Mouse (Mus musculus) limb, embryonic 10.5 days (tissue): ENCODE data around the gene Adat2. TPM values are rescaled to one million over a fixed set of nuclear protein-coding genes. Genes with fewer than 3 reads are reported as not detected.

Experiments
- DNase-seq: peaks from one replicate; pipeline ENCODE4 v3.0.0-alpha.2; 2017; ENCODE audit warnings: low spot score
- H3K27ac ChIP-seq: fragments of 300-500 bp; sonication (generic); 2 replicates; pipeline ENCODE4 v1.5.1; 2016; ENCODE audit warnings: mild to moderate bottlenecking
- H3K27me3 ChIP-seq: fragments of 300-500 bp; sonication (generic); 2 replicates; pipeline ENCODE4 v1.6.1; 2016; ENCODE audit warnings: low read depth, mild to moderate bottlenecking; ENCODE audit not compliant: poor library complexity, severe bottlenecking
- H3K36me3 ChIP-seq: fragments of 300-500 bp; sonication (generic); 2 replicates; pipeline ENCODE4 v1.6.1; 2016; ENCODE audit warnings: mild to moderate bottlenecking, moderate library complexity
- H3K4me1 ChIP-seq: fragments of 300-500 bp; sonication (generic); 2 replicates; pipeline ENCODE4 v1.6.1; 2016
- H3K4me3 ChIP-seq: fragments of 300-500 bp; sonication (generic); 2 replicates; pipeline ENCODE4 v1.5.1; 2016; ENCODE audit warnings: mild to moderate bottlenecking, moderate library complexity
- H3K9me3 ChIP-seq: fragments of 300-500 bp; sonication (generic); replicated peaks from 2 replicates; pipeline ENCODE4 v1.6.1; 2016; ENCODE audit warnings: mild to moderate bottlenecking
- WGBS: fragments of 180-500 bp; shearing (Covaris S2); methylation state at CpG from one replicate; pipeline ENCODE4 v1.1.7; 2016; 5-methylcytosine and 5-hydroxymethylcytosine counted together
- polyA plus RNA-seq: library from polyadenylated mRNA; unstranded; fragments of >200 nt; fragmentation: Nextera tagmentation; extraction: Ambion mirVana; gene quantifications from 2 replicates; pipeline ENCODE4 v1.2.1, GENCODE M21; 2016

The Adat2 gene
- 5.3 and 6.6 TPM in 2 replicates for polyA plus RNA-seq

DNA sequence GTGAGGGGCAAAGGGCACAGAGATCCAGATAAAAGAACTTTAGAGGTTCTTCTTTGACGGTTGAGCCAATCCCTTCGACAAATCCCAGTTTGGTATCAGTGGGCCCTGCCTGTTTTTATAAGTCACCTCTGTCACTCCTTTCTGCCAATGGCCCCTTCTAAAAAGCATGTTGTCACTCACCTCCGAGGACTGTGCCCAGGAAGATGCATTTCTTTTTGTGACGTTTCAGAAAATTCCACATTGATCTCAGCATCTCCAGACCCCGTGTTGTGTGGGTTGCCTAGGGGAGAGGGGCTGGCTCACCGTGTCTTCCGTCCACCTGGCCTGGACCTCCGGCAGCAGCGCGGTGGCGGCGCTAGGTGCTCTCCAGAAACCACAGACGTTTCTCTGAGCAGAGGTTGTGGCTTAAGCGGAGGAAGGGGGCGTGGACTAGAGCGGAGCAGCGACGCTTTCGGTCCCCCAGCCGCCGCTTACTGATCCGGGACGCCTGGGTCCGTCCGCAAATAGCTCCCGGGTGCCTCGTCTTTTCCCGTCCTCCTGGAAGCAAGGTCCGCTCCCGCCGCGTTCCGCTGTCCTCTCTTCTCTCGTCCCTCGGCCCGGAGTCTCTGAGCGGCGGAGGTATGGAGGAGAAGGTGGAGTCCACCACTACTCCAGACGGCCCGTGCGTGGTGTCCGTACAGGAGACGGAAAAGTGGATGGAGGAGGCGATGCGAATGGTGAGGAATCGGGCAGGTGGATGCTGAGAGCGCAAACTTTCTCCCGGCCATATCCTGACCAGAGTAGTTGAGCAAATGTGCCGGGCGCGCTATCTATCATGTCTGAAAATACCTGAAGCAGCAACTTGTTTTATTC lies at the start of gene Adat2, which contains the start of gene Pex3:
Adat2 (plus strand) TSS at position 249 of the 852 bp plus-strand sequence.
Pex3 (minus strand) TSS at position 497 of the 852 bp plus-strand sequence.
- under 1% methylated on average over 51 of the region's 51 CpGs for WGBS

GRCm38 (mm10) chr10:13521857-13522256 lies 30.8 kb upstream of the Adat2 start:
- 87% methylated on average over 4 of the region's 4 CpGs for WGBS
- H3K4me3 ChIP-seq = no peak overlapping the region
- no peak for DNase-seq
- no peaks in the 10 kb centered on the region for H3K4me1 ChIP-seq
- peaks cover 6% of the 10 kb centered on the region for H3K36me3 ChIP-seq
- no peak overlapping the region for H3K27ac ChIP-seq
- no peaks in the 10 kb centered on the region for H3K27me3 ChIP-seq
- no peaks in the 10 kb centered on the region for H3K9me3 ChIP-seq

More for the DNA sequence above, at the start of gene Adat2, which contains the start of gene Pex3:
- peak within 1 kb of the TSS; percentile 78 for H3K4me3 ChIP-seq
- peak; percentile 93 for DNase-seq
- peak within 1 kb of the TSS; percentile 87 for H3K27ac ChIP-seq
- H3K4me1 ChIP-seq = peaks cover 11% of the 10 kb centered on the region
- H3K27me3 ChIP-seq = no peaks in the 10 kb centered on the region
- H3K9me3 ChIP-seq = no peaks in the 10 kb centered on the region
- H3K36me3 ChIP-seq = 0 out of 2 replicates have a peak, but pooled peaks cover 4% of the 10 kb centered on the region

- Histone ChIP-seq H3K4me1 (no peaks in the 10 kb centered on the region), H3K9me3 (no peaks in the 10 kb centered on the region), H3K4me3 (no peak overlapping the region), H3K36me3 (peaks cover 40% of the 10 kb centered on the region), H3K27ac (no peak overlapping the region), H3K27me3 (no peaks in the 10 kb centered on the region)
- WGBS = 91% methylated on average over 4 of the region's 4 CpGs
- DNase-seq = no peak
Observed at GRCm38 (mm10) chr10:13528155-13528554, 24.5 kb upstream of the Adat2 start.

- Histone ChIP-seq H3K4me3 (no peak overlapping the region), H3K4me1 (no peaks in the 10 kb centered on the region), H3K9me3 (no peaks in the 10 kb centered on the region), H3K36me3 (peaks cover 49% of the 10 kb centered on the region), H3K27ac (no peak overlapping the region), H3K27me3 (no peaks in the 10 kb centered on the region)
- no peak for DNase-seq
- WGBS = 89% methylated on average over 3 of the region's 3 CpGs
Observed at GRCm38 (mm10) chr10:13534751-13535150, 17.9 kb upstream of the Adat2 start.

GRCm38 (mm10) chr10:13536706-13537105 lies 16.0 kb upstream of the Adat2 start:
- Histone ChIP-seq H3K36me3 (peaks cover 36% of the 10 kb centered on the region), H3K4me3 (no peak overlapping the region), H3K4me1 (no peaks in the 10 kb centered on the region), H3K27ac (no peak overlapping the region), H3K9me3 (no peaks in the 10 kb centered on the region), H3K27me3 (no peaks in the 10 kb centered on the region)
- DNase-seq = no peak
- WGBS = 98% methylated on average over 7 of the region's 7 CpGs

- peaks cover 20% of the 10 kb centered on the region for H3K36me3 ChIP-seq
- 92% methylated on average over 7 of the region's 7 CpGs for WGBS
Observed at GRCm38 (mm10) chr10:13539769-13540333, 12.8 kb upstream of the Adat2 start.

DNA sequence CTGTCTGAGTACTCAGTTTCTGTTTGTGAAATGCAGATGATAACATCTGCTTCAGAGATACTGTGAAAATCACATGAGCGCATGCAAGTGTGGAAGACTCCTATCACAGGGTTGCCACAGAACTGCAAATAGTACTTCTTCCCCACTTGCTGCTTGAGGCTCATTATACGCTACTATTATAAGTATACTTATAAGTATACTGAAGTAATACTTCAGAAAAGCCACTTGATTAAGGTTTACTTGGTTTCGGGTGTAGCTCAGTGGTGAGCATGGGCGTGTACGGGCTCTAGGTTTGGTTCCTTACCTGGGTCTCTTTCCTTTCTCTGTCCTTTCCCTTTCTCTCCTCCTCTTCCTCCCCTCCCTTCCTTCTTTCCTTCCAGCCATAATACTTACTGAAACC lies 11.0 kb upstream of the Adat2 start:
- H3K4me3 ChIP-seq = no peak overlapping the region
- no peaks in the 10 kb centered on the region for H3K27me3 ChIP-seq
- H3K9me3 ChIP-seq = no peaks in the 10 kb centered on the region
- peaks cover 17% of the 10 kb centered on the region for H3K36me3 ChIP-seq
- no peaks in the 10 kb centered on the region for H3K4me1 ChIP-seq
- WGBS = 97% methylated on average over 5 of the region's 5 CpGs
- no peak overlapping the region for H3K27ac ChIP-seq
- no peak for DNase-seq

More at GRCm38 (mm10) chr10:13539769-13540333, 12.8 kb upstream of the Adat2 start:
- H3K27me3 ChIP-seq = no peaks in the 10 kb centered on the region
- H3K27ac ChIP-seq = no peak overlapping the region
- no peaks in the 10 kb centered on the region for H3K9me3 ChIP-seq
- H3K4me3 ChIP-seq = no peak overlapping the region
- DNase-seq = no peak
- H3K4me1 ChIP-seq = no peaks in the 10 kb centered on the region

- Histone ChIP-seq H3K27ac (peak overlapping the region; percentile 87), H3K27me3 (no peaks in the 10 kb centered on the region), H3K4me3 (peak overlapping the region; percentile 78), H3K9me3 (no peaks in the 10 kb centered on the region), H3K36me3 (0 out of 2 replicates have a peak, but pooled peaks cover 4% of the 10 kb centered on the region), H3K4me1 (peaks cover 11% of the 10 kb centered on the region)
- 29% methylated on average over 10 of the region's 10 CpGs for WGBS
- DNase-seq = no peak
Observed at GRCm38 (mm10) chr10:13553498-13553985, 848 bp downstream of the Adat2 start.

DNA sequence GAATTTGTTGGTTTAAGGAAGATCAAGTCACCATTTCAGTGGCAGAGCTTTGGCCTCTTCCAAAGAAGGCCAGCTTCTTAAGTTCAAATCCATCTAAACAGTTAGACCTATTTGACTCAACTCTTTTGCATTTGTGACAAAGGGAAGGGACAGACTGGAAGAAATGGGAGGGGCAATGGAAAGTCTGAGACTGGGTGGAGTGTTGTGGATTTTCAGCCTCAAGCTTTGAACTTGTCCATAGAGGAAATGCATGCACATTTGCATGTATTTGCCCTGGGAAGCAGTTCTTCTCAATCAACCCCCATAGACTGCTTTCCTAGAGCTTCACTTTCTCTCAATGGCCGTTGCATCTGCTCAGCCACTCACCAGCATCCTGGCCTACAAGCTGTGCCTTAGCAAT lies 1.6 kb downstream of the Adat2 start:
- Histone ChIP-seq H3K27ac (no peak overlapping the region), H3K4me1 (peaks cover 11% of the 10 kb centered on the region), H3K4me3 (no peak overlapping the region), H3K9me3 (no peaks in the 10 kb centered on the region), H3K27me3 (no peaks in the 10 kb centered on the region), H3K36me3 (0 out of 2 replicates have a peak, but pooled peaks cover 4% of the 10 kb centered on the region)
- no peak for DNase-seq
- 85% methylated on average over 1 of the region's 1 CpGs for WGBS

- no peaks in the 10 kb centered on the region for H3K27me3 ChIP-seq
- H3K4me1 ChIP-seq = peaks cover 8% of the 10 kb centered on the region; the same call in 1 of the 2 replicates
- H3K4me3 ChIP-seq = no peak overlapping the region
- peaks cover 34% of the 10 kb centered on the region for H3K36me3 ChIP-seq
- WGBS = 94% methylated on average over 13 of the region's 13 CpGs
- H3K9me3 ChIP-seq = no peaks in the 10 kb centered on the region
- no peak for DNase-seq
- no peak overlapping the region for H3K27ac ChIP-seq
Observed at GRCm38 (mm10) chr10:13560014-13560674, 7.5 kb downstream of the Adat2 start.

- no peaks in the 10 kb centered on the region for H3K9me3 ChIP-seq
- 26% methylated on average over 24 of the region's 24 CpGs for WGBS
Observed at GRCm38 (mm10) chr10:13564364-13565079, 11.8 kb downstream of the Adat2 start.

GRCm38 (mm10) chr10:13565080-13565448 lies 12.4 kb downstream of the Adat2 start:
- Histone ChIP-seq H3K36me3 (peaks cover 29% of the 10 kb centered on the region), H3K9me3 (no peaks in the 10 kb centered on the region), H3K4me3 (peak overlapping the region; percentile 38), H3K27ac (no peak overlapping the region), H3K4me1 (peaks cover 8% of the 10 kb centered on the region; the same call in 1 of the 2 replicates), H3K27me3 (no peaks in the 10 kb centered on the region; the same call in 1 of the 2 replicates)
- WGBS = 41% methylated on average over 8 of the region's 8 CpGs
- DNase-seq = no peak

More at GRCm38 (mm10) chr10:13564364-13565079, 11.8 kb downstream of the Adat2 start:
- Histone ChIP-seq H3K36me3 (peaks cover 31% of the 10 kb centered on the region), H3K4me1 (peaks cover 8% of the 10 kb centered on the region; the same call in 1 of the 2 replicates), H3K27me3 (no peaks in the 10 kb centered on the region; the same call in 1 of the 2 replicates), H3K27ac (no peak overlapping the region), H3K4me3 (peak overlapping the region; percentile 38)
- DNase-seq = peak; percentile 86
